Mouse (Mus musculus) E14TG2a.4 (cell line): ENCODE measurements around the gene Nr1d1.

ENCODE experiments used
- H3K27me3 ChIP-seq: 2 replicates; pipeline ENCODE4 v1.6.1; 2014; ENCODE audit warnings: low read length, control low read depth; ENCODE audit not compliant: insufficient read depth
- H3K36me3 ChIP-seq: 2 replicates; pipeline ENCODE4 v1.6.1; 2014; ENCODE audit warnings: low read length, control low read depth; ENCODE audit not compliant: insufficient read depth
- H3K4me1 ChIP-seq: replicated peaks from 2 replicates; pipeline ENCODE4 v1.6.1; 2014; ENCODE audit warnings: low read depth, low read length, control low read depth
- H3K4me3 ChIP-seq: replicated peaks from 2 replicates; pipeline ENCODE4 v1.5.1; 2014; ENCODE audit warnings: mild to moderate bottlenecking, low read length
- H3K9me3 ChIP-seq: 2 replicates; pipeline ENCODE4 v1.6.1; 2014; ENCODE audit warnings: low read length, control low read depth
- CTCF ChIP-seq: conservative IDR thresholded peaks from 2 replicates; pipeline ENCODE4 v1.5.1; 2014; ENCODE audit warnings: low read length
- NANOG ChIP-seq: IDR thresholded peaks from 2 replicates; pipeline ENCODE4 v1.6.1; 2014; ENCODE audit warnings: borderline replicate concordance, low read length, mixed read lengths
- POU5F1 ChIP-seq: IDR thresholded peaks from 2 replicates; pipeline ENCODE4 v1.6.1; 2014; ENCODE audit warnings: low read length, borderline replicate concordance

Nr1d1 gene

DNA sequence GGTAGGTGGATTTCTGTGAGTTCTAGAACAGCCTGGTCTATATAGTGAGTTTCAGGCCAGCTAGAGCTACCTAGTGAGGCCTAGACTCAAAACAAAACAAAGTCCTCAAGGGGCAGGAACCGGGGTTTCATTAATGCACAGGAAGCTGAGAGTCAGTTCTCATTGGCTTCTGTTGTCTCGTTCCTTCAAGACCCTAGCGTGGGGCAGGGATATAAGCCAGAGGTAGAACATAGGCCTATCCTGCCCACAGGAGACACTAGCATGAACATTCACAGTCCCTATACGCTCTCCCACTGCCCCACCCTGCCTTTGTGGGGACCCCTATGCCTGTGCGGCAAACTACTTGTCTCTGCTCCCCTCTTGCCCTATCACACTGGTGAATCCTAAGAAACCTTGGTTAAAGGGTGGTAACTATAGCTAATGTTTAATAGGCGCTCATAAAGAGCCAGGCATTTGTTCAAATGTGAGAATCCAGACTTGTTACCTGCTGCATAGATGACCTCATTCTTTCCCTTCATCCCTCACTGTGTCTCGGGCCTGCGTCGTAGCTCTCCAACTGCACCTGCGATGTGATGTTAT lies 22.5 kb downstream of the Nr1d1 start:
- H3K9me3 ChIP-seq = no peaks in the 10 kb centered on the region
- H3K4me3 ChIP-seq = no peak overlapping the region
- peaks cover 90% of the 10 kb centered on the region for H3K4me1 ChIP-seq
- TF ChIP-seq NANOG (no peak), CTCF (no peak), POU5F1 (no peak)
- H3K36me3 ChIP-seq = peaks cover 5% of the 10 kb centered on the region; the same call in 1 of the 2 replicates
- H3K27me3 ChIP-seq = peaks cover 20% of the 10 kb centered on the region

DNA sequence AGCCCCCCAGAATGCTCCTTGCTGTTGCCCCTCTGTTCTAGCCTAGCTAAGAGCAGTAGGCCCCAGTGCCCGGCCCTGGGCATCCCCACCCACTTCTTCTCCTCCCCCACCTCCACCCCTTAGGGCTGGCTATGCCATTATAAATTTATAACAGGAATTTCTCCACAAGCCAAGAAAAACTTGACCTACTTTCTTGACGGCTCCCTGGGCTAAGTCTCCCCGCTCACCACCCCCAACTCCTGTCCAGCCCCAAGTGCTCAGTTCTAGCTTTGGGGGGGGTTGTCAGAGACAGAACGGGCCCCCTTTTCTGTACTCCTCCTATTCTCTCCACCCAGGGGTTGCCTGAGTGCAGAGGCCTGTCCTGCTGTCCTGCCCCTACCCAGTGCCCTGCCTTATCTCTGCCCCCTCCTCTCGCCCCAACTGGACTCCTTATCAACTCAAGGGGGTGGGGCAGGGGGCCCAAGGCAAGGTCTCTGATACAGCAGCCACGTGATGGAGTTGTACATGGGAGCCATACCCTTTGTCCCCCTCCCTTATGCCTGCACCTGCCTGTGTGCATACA lies 23.8 kb downstream of the Nr1d1 start:
- no peaks in the 10 kb centered on the region for H3K9me3 ChIP-seq
- H3K36me3 ChIP-seq = peaks cover 5% of the 10 kb centered on the region; the same call in 1 of the 2 replicates
- H3K27me3 ChIP-seq = peaks cover 23% of the 10 kb centered on the region
- TF ChIP-seq CTCF (no peak), NANOG (no peak), POU5F1 (no peak)
- no peak overlapping the region for H3K4me3 ChIP-seq
- peaks cover 92% of the 10 kb centered on the region for H3K4me1 ChIP-seq

DNA sequence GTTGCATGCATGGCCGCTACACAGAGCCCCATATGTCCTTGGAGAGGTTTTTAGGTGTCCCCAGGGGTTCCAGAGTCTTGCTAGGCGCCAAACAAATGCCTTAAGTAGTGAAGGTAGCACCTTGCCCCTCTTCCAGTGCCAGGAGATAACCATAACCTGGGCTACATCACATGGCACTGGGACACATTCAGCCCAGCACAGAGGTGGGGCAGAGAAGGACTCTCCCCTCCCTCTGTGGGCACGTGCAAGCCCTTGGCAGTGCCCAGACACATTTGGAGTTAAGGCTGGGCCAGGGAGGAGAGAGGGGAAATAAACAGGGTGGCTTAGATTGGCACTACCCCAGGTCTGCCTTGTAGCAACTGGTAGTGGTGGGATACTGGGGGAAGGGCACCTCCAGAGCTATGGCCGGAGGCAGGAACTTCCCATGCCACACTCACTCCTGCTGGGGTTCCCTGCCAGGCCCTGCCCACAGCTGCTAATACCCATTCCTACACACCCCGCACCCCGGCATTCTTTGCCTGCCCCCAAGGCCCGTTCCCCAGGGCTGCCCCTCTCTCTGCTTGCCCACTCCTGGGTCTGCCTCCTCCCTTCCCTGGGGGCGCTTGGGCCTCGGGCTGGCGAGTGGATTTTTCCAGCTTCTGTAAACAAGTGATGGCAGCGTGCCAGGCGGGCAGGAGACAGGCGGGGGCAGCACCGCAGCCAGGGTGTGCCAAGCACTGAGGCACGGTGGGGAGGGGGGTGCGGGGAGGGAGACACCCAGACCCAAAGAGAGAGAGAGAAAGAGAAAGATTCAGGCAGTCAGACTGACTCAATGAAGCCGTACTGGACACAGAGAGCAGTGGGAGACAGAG lies 24.6 kb downstream of the Nr1d1 start:
- Histone ChIP-seq H3K4me1 (peaks cover 92% of the 10 kb centered on the region), H3K36me3 (no peaks in the 10 kb centered on the region), H3K4me3 (peak overlapping the region; percentile 51; the same call in 1 of the 2 replicates), H3K27me3 (peaks cover 23% of the 10 kb centered on the region), H3K9me3 (no peaks in the 10 kb centered on the region)
- TF ChIP-seq NANOG = no peak
- TF ChIP-seq POU5F1 = no peak
- no peak for TF ChIP-seq CTCF

DNA sequence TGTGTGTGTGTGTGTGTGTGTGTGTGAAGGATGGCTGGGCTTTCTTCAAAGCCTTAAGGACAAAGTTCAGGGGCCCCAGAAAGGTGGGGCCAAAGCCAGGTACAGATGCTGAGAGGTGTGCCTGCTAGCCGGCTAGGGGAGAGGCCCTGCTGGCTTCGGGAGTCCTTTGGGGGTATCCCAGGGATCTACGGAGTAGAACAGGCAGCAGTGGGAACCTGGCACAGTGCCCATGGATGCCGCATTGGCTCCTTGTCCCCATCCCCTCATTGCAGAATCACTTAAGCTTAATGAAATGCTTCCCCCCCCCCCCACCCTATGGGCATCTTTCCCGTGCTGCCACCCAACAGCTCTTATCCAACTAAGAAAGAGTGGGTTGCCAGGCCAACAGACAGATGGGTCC lies 25.4 kb downstream of the Nr1d1 start:
- TF ChIP-seq CTCF (no peak), POU5F1 (no peak), NANOG (no peak)

DNA sequence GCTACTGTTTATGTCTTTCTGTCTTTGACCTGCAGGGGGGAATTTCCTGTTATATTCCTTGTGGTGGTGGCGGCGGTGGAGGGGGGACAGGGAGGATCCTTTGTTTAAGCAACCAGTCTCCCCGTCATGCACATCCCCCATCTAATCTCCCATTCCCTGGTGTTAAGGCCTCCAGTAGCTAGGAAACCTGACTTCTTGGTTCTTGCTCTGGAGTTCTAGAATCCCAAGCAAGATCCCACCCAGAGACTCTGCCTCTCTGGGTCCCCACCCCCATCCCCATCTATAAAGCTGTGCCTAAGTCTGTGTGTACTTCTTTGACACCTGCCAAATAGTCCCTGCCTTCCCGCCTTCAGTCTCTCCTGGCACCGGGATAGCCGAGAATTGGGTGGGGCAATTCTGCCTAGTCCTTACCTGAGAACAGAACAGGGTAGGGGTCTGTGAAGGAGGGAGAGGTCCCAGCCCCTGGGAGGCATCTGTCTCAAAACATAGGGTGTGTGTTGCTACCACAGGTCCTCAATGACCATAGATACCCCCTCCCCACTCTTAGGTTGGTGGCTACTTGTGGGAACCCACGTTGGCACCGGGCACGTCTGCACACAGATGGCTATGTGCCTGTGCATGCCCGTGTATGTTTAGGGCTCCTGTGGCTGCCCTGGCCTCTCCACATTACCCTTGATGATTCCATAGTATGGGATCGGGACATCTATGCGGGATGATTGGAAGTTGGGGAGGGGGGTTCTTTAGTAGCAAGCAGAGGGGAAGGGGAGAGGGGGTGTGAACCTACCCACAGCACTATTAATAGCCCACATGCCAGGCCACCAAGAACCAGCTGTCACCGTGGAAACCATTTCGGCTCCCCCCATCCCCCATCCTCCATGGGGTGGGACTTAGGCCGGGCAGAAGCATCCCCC lies 26.4 kb downstream of the Nr1d1 start:
- peaks cover 23% of the 10 kb centered on the region for H3K27me3 ChIP-seq
- peak overlapping the region; percentile 44; the same call in 1 of the 2 replicates for H3K4me3 ChIP-seq
- peaks cover 94% of the 10 kb centered on the region for H3K4me1 ChIP-seq
- H3K36me3 ChIP-seq = no peaks in the 10 kb centered on the region
- TF ChIP-seq NANOG = no peak
- TF ChIP-seq CTCF = no peak
- no peak for TF ChIP-seq POU5F1
- no peaks in the 10 kb centered on the region for H3K9me3 ChIP-seq

More for the DNA sequence above, 25.4 kb downstream of the Nr1d1 start:
- Histone ChIP-seq H3K4me1 (peaks cover 94% of the 10 kb centered on the region), H3K9me3 (no peaks in the 10 kb centered on the region), H3K36me3 (no peaks in the 10 kb centered on the region), H3K27me3 (peaks cover 23% of the 10 kb centered on the region), H3K4me3 (no peak overlapping the region)

DNA sequence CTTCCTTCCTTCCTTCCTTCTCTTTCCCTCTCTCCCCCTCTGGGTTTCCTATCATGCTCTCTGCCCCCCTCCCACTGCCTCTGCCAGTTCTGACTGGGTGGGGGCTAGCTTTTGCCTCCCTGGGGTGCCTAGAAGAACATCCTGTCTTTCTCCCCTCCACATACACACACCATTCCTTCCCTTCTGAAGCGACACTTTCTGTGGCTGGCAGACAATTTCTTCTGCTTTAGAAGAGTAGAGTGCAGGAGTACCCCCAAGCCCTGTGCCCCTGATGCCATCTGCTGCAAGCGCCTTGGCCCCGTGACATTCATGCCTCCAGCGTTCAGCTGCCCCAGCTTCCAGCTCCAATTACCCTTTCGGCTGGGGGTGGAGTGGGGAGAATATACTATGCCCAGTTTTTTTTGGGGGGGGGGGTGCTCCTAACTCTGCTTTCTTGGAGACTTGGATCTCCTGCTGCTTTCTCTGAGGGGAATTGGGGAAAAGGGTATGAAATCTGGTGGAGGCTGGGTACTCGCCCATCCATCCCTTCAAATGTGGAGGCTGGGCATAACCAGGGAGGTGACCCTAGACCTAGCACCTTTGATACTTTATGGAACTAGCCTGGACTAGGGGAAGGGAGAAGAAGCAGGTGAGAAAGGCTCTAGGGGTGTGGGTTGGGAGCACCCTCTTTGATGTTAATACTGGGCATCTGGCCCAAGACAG lies 27.2 kb downstream of the Nr1d1 start:
- H3K9me3 ChIP-seq = no peaks in the 10 kb centered on the region
- H3K27me3 ChIP-seq = peaks cover 23% of the 10 kb centered on the region
- peaks cover 94% of the 10 kb centered on the region for H3K4me1 ChIP-seq
- no peaks in the 10 kb centered on the region for H3K36me3 ChIP-seq
- no peak for TF ChIP-seq CTCF
- no peak for TF ChIP-seq POU5F1
- no peak for TF ChIP-seq NANOG
- H3K4me3 ChIP-seq = peak overlapping the region; percentile 35

DNA sequence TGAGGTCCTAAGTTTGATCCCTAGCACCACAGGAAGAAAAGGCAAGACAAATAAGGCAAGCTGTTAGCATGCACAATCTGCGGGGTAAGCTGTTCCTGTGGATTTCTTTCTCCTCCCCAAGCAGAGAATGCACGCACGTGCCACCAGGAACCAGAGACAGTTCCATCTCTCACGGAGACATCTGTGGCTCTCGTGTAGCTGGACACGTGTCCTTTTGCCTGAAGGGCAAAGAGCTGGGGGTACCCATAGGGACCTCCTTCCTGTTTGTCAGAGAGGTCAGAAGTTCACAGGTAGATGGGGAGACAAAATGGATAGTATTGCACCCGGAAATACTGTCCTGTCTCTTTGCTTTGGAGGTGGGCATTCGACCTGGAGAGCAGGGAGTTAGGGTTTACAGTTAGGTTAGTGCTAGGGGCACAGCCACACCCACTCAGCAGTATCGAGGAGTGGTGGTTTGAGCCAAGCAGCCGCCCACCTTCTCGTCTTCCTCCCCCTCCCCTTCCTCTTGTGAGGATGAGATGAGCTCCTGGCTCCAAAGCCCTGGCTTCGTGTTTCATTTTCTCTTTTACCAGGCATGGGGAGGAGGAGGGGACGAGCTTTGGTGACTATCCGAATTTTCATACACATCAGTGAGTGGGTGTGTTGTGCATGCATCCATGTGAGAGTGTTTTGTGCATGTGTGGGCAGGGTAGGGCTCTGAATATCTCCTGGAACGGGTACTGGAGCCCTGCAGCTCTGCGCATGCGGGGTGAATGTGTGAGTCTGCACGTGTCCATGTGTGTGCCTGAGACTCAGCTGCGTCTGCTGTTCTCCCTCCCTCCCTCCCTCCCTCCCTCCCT lies 28.1 kb downstream of the Nr1d1 start:
- Histone ChIP-seq H3K4me1 (peaks cover 96% of the 10 kb centered on the region), H3K27me3 (peaks cover 23% of the 10 kb centered on the region), H3K36me3 (no peaks in the 10 kb centered on the region), H3K9me3 (no peaks in the 10 kb centered on the region), H3K4me3 (peak overlapping the region; percentile 48)
- TF ChIP-seq NANOG = no peak
- no peak for TF ChIP-seq POU5F1
- no peak for TF ChIP-seq CTCF
